Mouse (Mus musculus): ENCODE measurements around the gene Wnt6.

Gene Wnt6

GRCm38 (mm10) chr1:74754175-74754785 is 17.4 kb upstream of the Wnt6 start:
- no peak for DNase-seq (ENCODE audit: low read depth, low spot score)
- Histone ChIP-seq H3K27me3 (ENCODE audit: control insufficient read depth, insufficient read depth, low read length, poor library complexity, severe bottlenecking) (no peaks in the 10 kb centered on the region), H3K36me3 (ENCODE audit: control insufficient read depth, insufficient read depth, low read length, poor library complexity, severe bottlenecking) (no peaks in the 10 kb centered on the region)

DNA sequence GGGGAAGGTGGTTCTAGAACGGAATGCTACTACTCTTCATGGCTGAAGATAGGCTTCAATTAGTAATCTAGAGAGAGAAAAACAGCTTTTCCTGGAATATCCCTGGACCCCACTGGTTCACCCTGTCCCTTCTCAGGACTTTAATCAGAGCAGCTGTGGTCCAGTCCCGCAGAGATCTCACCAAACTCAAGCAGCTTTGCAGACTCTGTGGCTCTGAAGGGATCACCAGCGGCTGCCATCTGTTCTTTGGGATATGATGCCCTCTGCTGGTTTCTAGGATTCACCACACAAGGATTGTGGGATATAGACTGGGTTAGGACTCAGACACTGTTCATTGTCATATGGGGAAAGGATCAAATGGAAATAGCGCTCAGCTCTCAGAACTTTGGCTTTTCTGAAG is 11.9 kb upstream of the Wnt6 start:
- DNase-seq (ENCODE audit: low read depth, low spot score) = peak; percentile 42
- Histone ChIP-seq H3K27me3 (ENCODE audit: control insufficient read depth, insufficient read depth, low read length, poor library complexity, severe bottlenecking) (no peaks in the 10 kb centered on the region; the same call in 1 of the 2 replicates), H3K36me3 (ENCODE audit: control insufficient read depth, insufficient read depth, low read length, poor library complexity, severe bottlenecking) (no peaks in the 10 kb centered on the region)

DNA sequence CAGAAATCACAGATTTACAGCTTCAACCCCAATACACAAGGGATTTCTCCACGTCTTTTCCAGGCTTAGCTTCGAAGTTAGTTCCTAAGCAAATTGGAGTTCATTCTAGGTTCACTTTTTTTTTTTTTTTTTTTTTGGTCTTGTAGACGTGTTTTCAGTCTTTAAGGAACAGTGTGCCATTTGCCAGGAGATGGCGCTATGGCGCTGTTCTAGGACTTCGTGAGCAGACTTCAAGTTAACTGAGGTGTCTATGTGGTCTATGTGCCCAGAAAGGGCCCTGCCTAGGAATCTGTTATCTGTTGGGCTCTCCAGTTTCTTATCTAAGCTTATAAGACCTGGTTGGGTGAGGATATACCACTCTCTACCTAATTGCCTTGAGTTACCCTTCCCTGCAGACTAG is 8.6 kb upstream of the Wnt6 start:
- peak; percentile 88 for DNase-seq (ENCODE audit: low read depth, low spot score)
- no peaks in the 10 kb centered on the region; the same call in 1 of the 2 replicates for H3K27me3 ChIP-seq (ENCODE audit: control insufficient read depth, insufficient read depth, low read length, poor library complexity, severe bottlenecking)
- H3K36me3 ChIP-seq (ENCODE audit: control insufficient read depth, insufficient read depth, low read length, poor library complexity, severe bottlenecking) = no peaks in the 10 kb centered on the region

- no peak for DNase-seq (ENCODE audit: low read depth, low spot score)
- no peaks in the 10 kb centered on the region; the same call in none of the 2 replicates for H3K27me3 ChIP-seq (ENCODE audit: control insufficient read depth, insufficient read depth, low read length, poor library complexity, severe bottlenecking)
- no peaks in the 10 kb centered on the region for H3K36me3 ChIP-seq (ENCODE audit: control insufficient read depth, insufficient read depth, low read length, poor library complexity, severe bottlenecking)
These were observed 795 bp upstream of the Wnt6 start for GRCm38 (mm10) chr1:74770727-74771466.

DNA sequence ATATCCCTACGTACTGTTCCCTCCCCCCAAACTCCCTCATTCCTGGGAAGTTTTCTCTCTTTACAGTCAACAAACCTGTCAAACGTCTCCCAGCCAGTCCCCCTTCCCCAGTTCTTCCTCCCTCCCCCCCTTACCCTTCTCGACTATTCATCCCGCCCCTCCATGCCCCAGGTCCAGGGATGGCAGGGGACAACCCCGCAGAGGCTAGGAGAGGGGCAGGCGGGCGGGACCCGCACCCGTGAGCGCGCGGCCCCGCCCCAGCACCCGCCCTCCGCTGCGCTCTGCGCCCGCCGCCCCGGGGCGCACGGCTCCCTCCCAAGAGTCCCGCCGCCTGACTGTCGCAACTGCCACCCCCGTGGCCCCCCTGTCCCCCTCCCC is 236 bp upstream of the Wnt6 start:
- DNase-seq (ENCODE audit: low read depth, low spot score) = no peak
- no peaks in the 10 kb centered on the region; the same call in none of the 2 replicates for H3K27me3 ChIP-seq (ENCODE audit: control insufficient read depth, insufficient read depth, low read length, poor library complexity, severe bottlenecking)
- no peaks in the 10 kb centered on the region for H3K36me3 ChIP-seq (ENCODE audit: control insufficient read depth, insufficient read depth, low read length, poor library complexity, severe bottlenecking)

- no peak for DNase-seq (ENCODE audit: low read depth, low spot score)
- Histone ChIP-seq H3K36me3 (ENCODE audit: control insufficient read depth, insufficient read depth, low read length, poor library complexity, severe bottlenecking) (no peaks in the 10 kb centered on the region), H3K27me3 (ENCODE audit: control insufficient read depth, insufficient read depth, low read length, poor library complexity, severe bottlenecking) (no peaks in the 10 kb centered on the region; the same call in none of the 2 replicates)
These were observed 384 bp downstream of the Wnt6 start for GRCm38 (mm10) chr1:74771931-74772620.

DNA sequence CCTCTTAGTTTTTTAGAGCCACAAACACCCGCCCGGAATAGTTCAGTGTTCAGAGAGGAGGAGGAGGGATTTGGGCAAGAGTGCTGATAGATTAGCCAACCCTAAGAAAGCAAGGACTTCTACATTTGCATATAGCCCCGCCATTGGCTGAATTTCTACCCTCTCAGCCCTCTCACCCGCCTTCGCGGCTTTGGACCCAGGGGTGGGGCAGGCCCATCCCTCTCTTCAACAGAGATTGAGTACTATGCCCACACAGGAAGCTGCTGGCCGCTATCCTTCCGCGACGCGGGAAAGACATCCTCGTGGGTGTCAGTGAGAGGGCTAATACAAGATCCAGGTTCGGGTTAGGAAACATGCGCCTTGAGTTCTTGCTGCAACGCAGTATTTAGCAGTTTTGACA is 1.4 kb downstream of the Wnt6 start:
- no peaks in the 10 kb centered on the region for H3K36me3 ChIP-seq (ENCODE audit: control insufficient read depth, insufficient read depth, low read length, poor library complexity, severe bottlenecking)
- no peaks in the 10 kb centered on the region; the same call in none of the 2 replicates for H3K27me3 ChIP-seq (ENCODE audit: control insufficient read depth, insufficient read depth, low read length, poor library complexity, severe bottlenecking)
- peak; percentile 50 for DNase-seq (ENCODE audit: low read depth, low spot score)

DNA sequence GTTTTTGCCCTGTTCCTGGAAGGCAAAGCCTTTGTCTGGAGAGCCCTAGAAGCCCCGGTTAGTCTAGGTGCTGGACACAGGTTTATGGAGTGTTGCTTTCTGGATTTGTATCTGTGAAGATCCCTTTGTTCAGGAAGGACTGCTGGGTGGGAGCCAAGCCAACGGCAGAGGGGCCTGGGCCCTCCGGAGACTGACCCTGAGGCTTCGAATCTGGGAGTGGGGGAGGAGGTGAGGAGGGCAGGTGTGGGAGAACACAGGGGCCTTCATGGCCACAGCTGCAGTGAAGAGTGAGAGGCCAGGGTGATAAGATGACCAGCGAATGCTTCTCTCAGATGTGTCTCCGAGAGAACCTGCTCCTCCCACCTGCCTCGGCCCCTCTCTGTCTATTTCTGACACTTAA is 2.4 kb downstream of the Wnt6 start:
- Histone ChIP-seq H3K36me3 (ENCODE audit: control insufficient read depth, insufficient read depth, low read length, poor library complexity, severe bottlenecking) (no peaks in the 10 kb centered on the region), H3K27me3 (ENCODE audit: control insufficient read depth, insufficient read depth, low read length, poor library complexity, severe bottlenecking) (no peaks in the 10 kb centered on the region; the same call in none of the 2 replicates)
- no peak for DNase-seq (ENCODE audit: low read depth, low spot score)

DNA sequence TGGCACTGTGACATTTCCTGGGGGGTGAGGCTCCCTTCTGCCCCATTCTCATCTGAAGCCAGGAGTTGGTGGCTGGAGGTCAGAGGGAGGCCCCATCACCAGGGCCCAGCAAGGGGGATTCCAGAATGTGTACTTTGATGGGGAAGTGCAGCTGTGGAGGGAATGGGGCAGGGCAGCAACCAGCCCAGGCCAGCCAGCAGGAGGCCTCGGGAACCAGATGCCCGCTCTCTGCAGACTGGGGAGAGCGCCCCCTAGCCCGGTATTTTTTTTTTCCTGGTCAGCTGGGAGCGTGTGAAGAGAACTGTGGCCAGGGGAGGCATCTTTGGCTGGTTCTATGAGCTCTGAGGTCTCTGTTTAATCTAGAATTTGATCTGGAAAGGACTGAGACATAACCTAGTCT is 4.1 kb downstream of the Wnt6 start:
- no peak for DNase-seq (ENCODE audit: low read depth, low spot score)
- Histone ChIP-seq H3K27me3 (ENCODE audit: control insufficient read depth, insufficient read depth, low read length, poor library complexity, severe bottlenecking) (no peaks in the 10 kb centered on the region; the same call in 1 of the 2 replicates), H3K36me3 (ENCODE audit: control insufficient read depth, insufficient read depth, low read length, poor library complexity, severe bottlenecking) (no peaks in the 10 kb centered on the region)

- Histone ChIP-seq H3K36me3 (ENCODE audit: control insufficient read depth, insufficient read depth, low read length, poor library complexity, severe bottlenecking) (no peaks in the 10 kb centered on the region), H3K27me3 (ENCODE audit: control insufficient read depth, insufficient read depth, low read length, poor library complexity, severe bottlenecking) (no peaks in the 10 kb centered on the region; the same call in 1 of the 2 replicates)
- no peak for DNase-seq (ENCODE audit: low read depth, low spot score)
These were observed 7.3 kb downstream of the Wnt6 start for GRCm38 (mm10) chr1:74778934-74779486.

DNA sequence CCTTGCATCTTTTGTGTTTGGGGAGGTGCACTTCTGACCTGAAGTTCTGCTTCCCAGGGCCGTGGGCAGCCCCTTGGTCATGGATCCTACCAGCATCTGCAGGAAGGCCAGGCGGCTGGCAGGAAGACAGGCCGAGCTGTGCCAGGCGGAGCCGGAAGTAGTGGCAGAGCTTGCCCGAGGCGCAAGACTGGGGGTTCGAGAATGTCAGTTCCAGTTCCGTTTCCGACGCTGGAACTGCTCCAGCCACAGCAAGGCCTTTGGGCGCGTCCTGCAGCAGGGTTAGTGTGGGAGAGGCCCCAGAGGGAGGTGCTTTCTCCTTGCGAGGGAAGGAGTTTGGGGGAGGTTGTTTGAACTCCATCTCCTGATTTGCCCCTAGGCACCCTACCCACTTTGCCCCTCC is 10.4 kb downstream of the Wnt6 start:
- H3K36me3 ChIP-seq (ENCODE audit: control insufficient read depth, insufficient read depth, low read length, poor library complexity, severe bottlenecking) = no peaks in the 10 kb centered on the region
- DNase-seq (ENCODE audit: low read depth, low spot score) = no peak
- no peaks in the 10 kb centered on the region for H3K27me3 ChIP-seq (ENCODE audit: control insufficient read depth, insufficient read depth, low read length, poor library complexity, severe bottlenecking)

DNA sequence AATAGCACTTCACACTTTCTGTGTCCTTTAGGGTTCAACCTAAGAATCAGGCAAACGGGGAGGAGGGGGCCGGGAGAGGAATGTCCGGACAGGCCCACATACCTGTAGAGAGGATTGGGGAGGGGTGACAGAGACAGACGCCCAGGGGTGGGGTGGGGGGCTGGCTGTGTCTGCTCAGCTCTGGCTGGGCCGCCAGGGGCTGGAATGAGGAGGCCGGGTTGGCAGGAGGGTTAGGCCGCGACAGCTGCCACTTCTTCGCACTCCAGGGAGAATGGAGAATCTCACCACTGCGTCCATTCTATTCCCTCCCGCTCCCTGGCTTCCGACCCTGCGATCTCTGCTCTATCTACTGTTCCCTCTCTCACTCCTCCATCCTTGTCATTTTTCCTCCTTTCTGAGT is 11.9 kb downstream of the Wnt6 start:
- DNase-seq (ENCODE audit: low read depth, low spot score) = no peak
- no peaks in the 10 kb centered on the region for H3K36me3 ChIP-seq (ENCODE audit: control insufficient read depth, insufficient read depth, low read length, poor library complexity, severe bottlenecking)

DNA sequence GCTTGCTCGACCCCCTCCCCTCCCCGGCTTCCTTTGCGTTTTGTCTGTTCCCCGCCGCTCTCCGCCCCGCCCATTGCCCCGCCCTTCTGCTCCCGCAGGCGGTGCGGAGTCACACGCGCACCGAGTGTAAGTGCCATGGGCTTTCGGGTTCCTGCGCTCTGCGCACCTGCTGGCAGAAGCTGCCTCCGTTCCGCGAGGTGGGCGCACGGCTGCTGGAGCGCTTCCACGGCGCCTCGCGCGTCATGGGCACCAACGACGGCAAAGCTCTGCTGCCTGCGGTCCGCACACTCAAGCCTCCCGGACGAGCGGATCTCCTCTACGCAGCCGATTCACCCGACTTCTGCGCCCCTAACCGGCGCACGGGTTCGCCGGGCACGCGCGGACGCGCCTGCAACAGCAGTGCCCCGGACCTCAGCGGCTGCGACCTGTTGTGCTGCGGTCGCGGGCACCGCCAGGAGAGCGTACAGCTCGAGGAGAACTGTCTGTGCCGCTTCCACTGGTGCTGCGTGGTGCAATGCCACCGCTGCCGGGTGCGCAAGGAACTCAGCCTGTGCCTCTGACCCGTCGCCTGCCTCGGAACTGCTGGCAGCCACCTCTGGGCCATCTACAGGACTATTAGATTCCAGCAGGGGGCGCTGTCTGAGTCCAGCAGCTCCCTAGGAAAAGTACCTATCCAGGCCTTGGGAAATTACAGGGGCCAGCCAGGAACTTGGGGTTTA is 12.5 kb downstream of the Wnt6 start:
- Histone ChIP-seq H3K27me3 (ENCODE audit: control insufficient read depth, insufficient read depth, low read length, poor library complexity, severe bottlenecking) (no peaks in the 10 kb centered on the region), H3K36me3 (ENCODE audit: control insufficient read depth, insufficient read depth, low read length, poor library complexity, severe bottlenecking) (no peaks in the 10 kb centered on the region)
- DNase-seq (ENCODE audit: low read depth, low spot score) = peak; percentile 58

More for the DNA sequence above, 11.9 kb downstream of the Wnt6 start:
- H3K27me3 ChIP-seq (ENCODE audit: control insufficient read depth, insufficient read depth, low read length, poor library complexity, severe bottlenecking) = no peaks in the 10 kb centered on the region

DNA sequence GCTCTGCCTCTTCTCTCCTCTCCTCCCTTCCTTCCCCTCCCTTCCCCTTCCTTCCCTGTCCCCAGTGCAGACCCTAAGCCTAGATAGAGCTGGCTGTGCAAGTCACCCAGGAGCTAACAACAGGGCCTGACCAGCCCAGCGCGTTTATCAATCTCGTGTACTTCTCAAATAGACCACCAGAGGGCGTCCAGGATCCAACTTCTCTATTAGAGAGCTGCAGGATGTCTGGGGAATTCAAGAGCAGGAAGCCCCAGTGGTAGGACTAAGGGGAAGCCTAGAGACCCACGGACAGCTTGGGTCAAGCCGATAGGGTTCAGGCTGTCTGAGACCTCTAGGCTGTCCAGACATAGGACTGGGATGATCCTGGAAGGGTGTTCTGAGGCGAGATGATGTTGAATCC is 16.2 kb downstream of the Wnt6 start:
- DNase-seq (ENCODE audit: low read depth, low spot score) = peak; percentile 87
- Histone ChIP-seq H3K36me3 (ENCODE audit: control insufficient read depth, insufficient read depth, low read length, poor library complexity, severe bottlenecking) (no peaks in the 10 kb centered on the region), H3K27me3 (ENCODE audit: control insufficient read depth, insufficient read depth, low read length, poor library complexity, severe bottlenecking) (no peaks in the 10 kb centered on the region)
